Mouse (Mus musculus): ENCODE measurements around the gene Btbd35f19.
"Not testable (repeated sequence)": the region's sequence is repeated elsewhere in the genome, so short reads cannot be mapped to it uniquely, and the experiment has no call there.

The Btbd35f19 gene

GRCm38 (mm10) chrX:31383818-31384217 is at the start of gene Btbd35f19:
Gene Btbd35f19 (minus strand): TSS chrX:31383918.
- DNase-seq, result not testable (repeated sequence)

- DNase-seq, result not testable (repeated sequence)
Observed at GRCm38 (mm10) chrX:31341924-31342323, 41.8 kb downstream of the Btbd35f19 start.

GRCm38 (mm10) chrX:31336154-31336553 is 47.6 kb downstream of the Btbd35f19 start, which contains the start of gene Btbd35f26:
Gene Btbd35f26 (plus strand): TSS chrX:31336454.
- not testable (repeated sequence) for DNase-seq

Measured in embryo, embryonic 11 days (tissue).